Mouse (Mus musculus): ENCODE results near the gene Kif26b. TPM values are rescaled to one million over a fixed set of nuclear protein-coding genes. Genes with fewer than 3 reads are reported as not detected.

Gene Kif26b
- total and polyA plus RNA-seq, 2 experiments from 2014 or later, result 3.4 to 33.7 TPM

DNA sequence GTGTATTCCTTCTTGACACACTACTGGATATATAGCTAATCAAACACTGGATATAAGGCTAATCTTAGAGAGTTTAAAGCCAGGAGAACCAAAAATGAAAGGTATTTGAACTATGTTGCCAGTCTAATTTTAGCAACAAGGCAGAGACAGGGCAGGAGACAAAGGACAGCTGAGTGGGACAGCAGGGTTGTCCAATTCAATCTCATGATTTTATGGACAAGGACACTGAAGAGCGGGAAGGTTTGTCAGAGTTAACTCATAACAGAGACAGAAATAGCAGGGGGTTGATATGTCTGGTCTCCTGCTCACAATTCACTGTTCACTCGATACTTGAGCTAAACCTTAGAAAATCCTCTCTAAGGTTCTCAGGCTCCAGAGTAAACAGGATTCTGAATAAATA is 187.5 kb downstream of the Kif26b start:
- Histone ChIP-seq H3K4me1 (ENCODE audit: insufficient read depth) (no peaks in the 10 kb centered on the region), H3K9ac (no peak overlapping the region), H3K4me2 (ENCODE audit: low read depth) (no peak overlapping the region), H3K27ac (ENCODE audit: low read depth, low read length) (no peak overlapping the region), H3K9me3 (ENCODE audit: low read length) (no peaks in the 10 kb centered on the region), H3K27me3 (ENCODE audit: insufficient read depth, low read length) (no peaks in the 10 kb centered on the region), H3K36me3 (ENCODE audit: insufficient read depth) (no peaks in the 10 kb centered on the region), H3K4me3 (ENCODE audit: low read depth, low read length) (no peak overlapping the region)
- ATAC-seq, result no peak
- 88% methylated on average over 2 of the region's 2 CpGs for WGBS
- no peak for TF ChIP-seq CTCF (IDR thresholded peaks at IDR 0.05; ENCODE audit: low read depth)
- DNase-seq, result no peak

DNA sequence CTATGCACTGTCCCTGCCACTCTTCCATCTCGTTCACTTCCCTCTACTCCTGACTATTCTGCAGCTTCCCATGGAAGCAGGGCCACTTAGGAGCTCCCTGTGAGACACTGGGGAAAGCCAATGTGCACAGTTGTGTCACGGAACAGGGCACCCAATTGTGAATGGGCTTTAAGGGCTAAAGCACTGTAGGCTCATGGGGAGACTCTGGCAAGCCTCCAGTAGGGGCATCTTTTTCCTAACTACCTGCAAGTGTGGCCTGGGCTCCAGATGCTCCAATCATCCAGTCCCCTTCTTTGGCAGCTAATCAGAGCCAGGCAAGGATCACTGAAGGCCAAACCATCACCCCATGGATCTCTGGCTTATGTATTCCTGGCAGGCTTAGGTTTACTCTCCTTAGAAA is 191.9 kb downstream of the Kif26b start:
- 39% methylated on average over 2 of the region's 2 CpGs for WGBS

DNA sequence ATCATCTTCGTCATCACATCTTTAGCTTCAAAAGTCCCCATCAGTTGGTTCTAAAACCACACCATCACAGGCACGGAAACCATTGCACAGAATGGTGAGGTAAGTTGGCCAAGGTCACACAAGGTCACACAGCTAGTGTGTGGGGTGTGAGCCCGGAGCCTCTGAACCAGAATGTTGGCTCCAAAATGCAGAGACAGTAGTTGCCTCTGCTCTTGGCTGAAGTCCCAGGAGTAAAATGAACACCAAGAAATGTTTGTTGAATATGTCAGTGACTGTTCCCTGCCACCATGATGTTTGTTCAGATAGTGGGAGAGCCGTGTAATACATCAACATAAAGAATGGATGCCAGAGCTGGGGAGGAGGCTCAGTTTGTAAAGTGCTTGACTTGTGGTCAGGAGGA is 193.9 kb downstream of the Kif26b start:
- Histone ChIP-seq H3K36me3 (ENCODE audit: insufficient read depth) (no peaks in the 10 kb centered on the region), H3K9me3 (ENCODE audit: low read length) (no peaks in the 10 kb centered on the region), H3K4me1 (ENCODE audit: insufficient read depth) (no peaks in the 10 kb centered on the region), H3K9ac (no peak overlapping the region), H3K4me2 (ENCODE audit: low read depth) (no peak overlapping the region), H3K27me3 (ENCODE audit: insufficient read depth, low read length) (no peaks in the 10 kb centered on the region), H3K27ac (ENCODE audit: low read depth, low read length) (no peak overlapping the region), H3K4me3 (ENCODE audit: low read depth, low read length) (no peak overlapping the region)
- no peak for DNase-seq
- no peak for ATAC-seq
- TF ChIP-seq CTCF (IDR thresholded peaks at IDR 0.05; ENCODE audit: low read depth), result no peak
- WGBS, result 64% methylated on average over 4 of the region's 4 CpGs

More for the DNA sequence above, 191.9 kb downstream of the Kif26b start:
- Histone ChIP-seq H3K27me3 (ENCODE audit: insufficient read depth, low read length) (no peaks in the 10 kb centered on the region), H3K27ac (ENCODE audit: low read depth, low read length) (no peak overlapping the region), H3K9me3 (ENCODE audit: low read length) (no peaks in the 10 kb centered on the region), H3K36me3 (ENCODE audit: insufficient read depth) (no peaks in the 10 kb centered on the region), H3K4me3 (ENCODE audit: low read depth, low read length) (no peak overlapping the region), H3K9ac (no peak overlapping the region), H3K4me2 (ENCODE audit: low read depth) (no peak overlapping the region), H3K4me1 (ENCODE audit: insufficient read depth) (no peaks in the 10 kb centered on the region)
- ATAC-seq (no peak), DNase-seq (no peak)
- no peak for TF ChIP-seq CTCF (IDR thresholded peaks at IDR 0.05; ENCODE audit: low read depth)

DNA sequence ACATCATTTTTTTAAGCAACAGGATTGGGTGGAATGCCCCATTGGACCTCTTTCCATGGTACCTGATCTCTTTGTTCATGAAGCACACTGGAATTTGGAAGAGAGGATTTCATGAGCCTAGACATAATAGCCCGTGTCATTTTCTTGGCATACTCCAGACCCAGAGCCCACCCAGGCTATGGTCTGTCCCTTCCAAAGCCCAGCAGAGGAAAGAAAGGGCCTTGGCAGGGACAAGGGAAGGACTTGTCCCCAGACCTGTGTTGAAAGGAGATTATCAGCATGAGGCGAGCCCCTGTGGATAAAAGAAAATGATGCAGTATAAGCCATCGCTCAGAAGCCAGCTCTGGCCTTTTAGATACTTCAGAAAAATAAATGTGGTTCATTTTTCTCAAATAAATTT is 196.6 kb downstream of the Kif26b start:
- Histone ChIP-seq H3K27ac (ENCODE audit: low read depth, low read length) (no peak overlapping the region), H3K9me3 (ENCODE audit: low read length) (no peaks in the 10 kb centered on the region), H3K4me1 (ENCODE audit: insufficient read depth) (no peaks in the 10 kb centered on the region), H3K4me2 (ENCODE audit: low read depth) (no peak overlapping the region), H3K9ac (no peak overlapping the region), H3K4me3 (ENCODE audit: low read depth, low read length) (no peak overlapping the region), H3K36me3 (ENCODE audit: insufficient read depth) (no peaks in the 10 kb centered on the region), H3K27me3 (ENCODE audit: insufficient read depth, low read length) (no peaks in the 10 kb centered on the region)
- no peak for DNase-seq
- ATAC-seq, result no peak
- 27% methylated on average over 3 of the region's 3 CpGs for WGBS
- no peak for TF ChIP-seq CTCF (IDR thresholded peaks at IDR 0.05; ENCODE audit: low read depth)

DNA sequence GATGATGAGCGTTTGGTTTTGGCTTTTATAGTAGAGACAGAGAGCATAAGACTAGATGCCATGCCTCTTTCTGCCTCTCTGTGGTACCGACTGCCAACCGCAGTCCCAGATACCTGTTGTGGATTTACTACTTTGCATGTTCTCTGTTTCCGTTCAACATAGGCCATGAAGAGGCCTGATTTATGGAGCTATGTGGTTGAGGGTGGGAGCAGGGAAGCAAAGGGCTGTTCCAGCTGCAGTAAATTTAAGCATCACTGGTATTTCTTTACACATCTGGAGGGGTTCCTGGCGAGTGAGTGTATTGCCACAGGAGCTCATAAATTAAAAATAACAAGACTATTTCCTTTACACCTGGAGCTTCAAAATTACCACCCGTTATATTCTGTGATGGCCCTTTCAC is 199.3 kb downstream of the Kif26b start:
- H3K4me3 ChIP-seq (ENCODE audit: low read depth, low read length), result no peak overlapping the region
- H3K4me1 ChIP-seq (ENCODE audit: insufficient read depth), result no peaks in the 10 kb centered on the region
- H3K27me3 ChIP-seq (ENCODE audit: insufficient read depth, low read length), result no peaks in the 10 kb centered on the region
- no peaks in the 10 kb centered on the region for H3K36me3 ChIP-seq (ENCODE audit: insufficient read depth)
- no peaks in the 10 kb centered on the region for H3K9me3 ChIP-seq (ENCODE audit: low read length)
- TF ChIP-seq CTCF (IDR thresholded peaks at IDR 0.05; ENCODE audit: low read depth), result no peak
- ATAC-seq (no peak), DNase-seq (no peak)
- H3K27ac ChIP-seq (ENCODE audit: low read depth, low read length), result no peak overlapping the region
- H3K4me2 ChIP-seq (ENCODE audit: low read depth), result no peak overlapping the region
- 94% methylated on average over 6 of the region's 6 CpGs for WGBS
- no peak overlapping the region for H3K9ac ChIP-seq

DNA sequence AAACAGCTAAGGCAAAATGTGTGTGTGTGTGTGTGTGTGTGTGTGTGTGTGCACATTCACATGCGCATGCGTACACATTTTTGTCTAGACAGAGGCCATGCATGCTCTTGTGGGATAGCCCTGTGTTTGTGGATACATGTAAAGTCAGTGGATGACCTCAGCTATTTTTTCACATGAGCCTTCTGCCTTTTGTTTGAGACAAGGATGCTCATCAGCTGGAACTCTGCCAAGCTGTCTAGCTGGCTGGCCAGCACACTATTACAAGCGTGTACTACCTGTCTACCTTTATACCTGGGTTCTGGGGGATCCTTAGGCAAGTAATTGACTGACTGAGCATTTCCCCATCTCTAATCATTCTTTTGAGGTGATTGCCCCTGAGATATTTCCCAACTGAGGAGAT is 201.3 kb downstream of the Kif26b start:
- H3K4me1 ChIP-seq (ENCODE audit: insufficient read depth), result no peaks in the 10 kb centered on the region
- ATAC-seq, result no peak
- no peak overlapping the region for H3K9ac ChIP-seq
- H3K36me3 ChIP-seq (ENCODE audit: insufficient read depth), result no peaks in the 10 kb centered on the region
- no peak for TF ChIP-seq CTCF (IDR thresholded peaks at IDR 0.05; ENCODE audit: low read depth)
- no peak overlapping the region for H3K4me2 ChIP-seq (ENCODE audit: low read depth)
- no peaks in the 10 kb centered on the region for H3K9me3 ChIP-seq (ENCODE audit: low read length)
- no peaks in the 10 kb centered on the region for H3K27me3 ChIP-seq (ENCODE audit: insufficient read depth, low read length)
- 96% methylated on average over 3 of the region's 3 CpGs for WGBS
- H3K27ac ChIP-seq (ENCODE audit: low read depth, low read length), result no peak overlapping the region
- no peak overlapping the region for H3K4me3 ChIP-seq (ENCODE audit: low read depth, low read length)
- DNase-seq, result no peak

DNA sequence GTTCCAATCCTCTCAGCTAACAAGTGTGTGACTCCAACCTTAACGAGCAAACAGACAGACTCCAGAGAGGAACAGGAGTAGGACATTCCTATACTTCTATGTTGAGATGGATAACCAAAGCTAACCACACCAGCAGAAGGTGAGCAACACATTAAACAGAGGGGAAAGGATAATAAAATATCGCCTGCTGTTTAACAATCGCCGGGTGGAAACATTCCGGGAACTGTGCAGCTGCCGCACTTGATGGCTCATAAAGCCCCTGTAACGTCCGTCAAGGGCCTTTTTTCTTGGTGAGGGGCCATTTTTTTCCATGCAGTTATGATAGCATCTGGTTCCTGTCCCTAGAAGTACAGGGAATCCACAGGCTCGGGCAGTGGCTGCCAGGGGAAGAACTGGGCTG is 204.1 kb downstream of the Kif26b start:
- Histone ChIP-seq H3K9ac (no peak overlapping the region), H3K4me1 (ENCODE audit: insufficient read depth) (no peaks in the 10 kb centered on the region), H3K36me3 (ENCODE audit: insufficient read depth) (no peaks in the 10 kb centered on the region), H3K27me3 (ENCODE audit: insufficient read depth, low read length) (no peaks in the 10 kb centered on the region), H3K9me3 (ENCODE audit: low read length) (no peaks in the 10 kb centered on the region), H3K4me2 (ENCODE audit: low read depth) (no peak overlapping the region), H3K27ac (ENCODE audit: low read depth, low read length) (no peak overlapping the region), H3K4me3 (ENCODE audit: low read depth, low read length) (no peak overlapping the region)
- ATAC-seq, result no peak
- no peak for TF ChIP-seq CTCF (IDR thresholded peaks at IDR 0.05; ENCODE audit: low read depth)
- no peak for DNase-seq
- WGBS, result 64% methylated on average over 9 of the region's 9 CpGs

DNA sequence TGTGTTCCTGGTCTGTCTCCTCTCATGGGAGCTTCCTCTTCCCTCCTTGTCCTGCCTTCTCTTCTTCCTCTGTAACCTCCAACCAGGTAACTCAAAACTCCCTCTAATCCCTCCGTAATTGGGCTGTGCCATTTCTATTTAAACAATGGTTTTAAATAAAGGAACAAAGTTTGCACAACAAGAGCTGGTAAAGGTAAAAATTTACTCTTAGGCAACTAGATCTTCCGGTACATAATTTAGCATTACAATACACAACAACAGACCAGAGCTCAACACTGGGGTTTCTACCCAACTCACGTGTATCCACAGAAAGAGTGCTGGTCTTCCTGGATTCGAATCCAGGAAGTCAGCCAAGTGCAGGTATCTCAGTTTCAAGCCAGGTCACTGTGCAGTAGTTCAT is 205.7 kb downstream of the Kif26b start:
- Histone ChIP-seq H3K36me3 (ENCODE audit: insufficient read depth) (no peaks in the 10 kb centered on the region), H3K9me3 (ENCODE audit: low read length) (no peaks in the 10 kb centered on the region), H3K27me3 (ENCODE audit: insufficient read depth, low read length) (no peaks in the 10 kb centered on the region), H3K4me2 (ENCODE audit: low read depth) (no peak overlapping the region), H3K27ac (ENCODE audit: low read depth, low read length) (no peak overlapping the region), H3K4me3 (ENCODE audit: low read depth, low read length) (no peak overlapping the region), H3K9ac (no peak overlapping the region), H3K4me1 (ENCODE audit: insufficient read depth) (no peaks in the 10 kb centered on the region)
- TF ChIP-seq CTCF (IDR thresholded peaks at IDR 0.05; ENCODE audit: low read depth), result no peak
- WGBS, result 72% methylated on average over 4 of the region's 4 CpGs
- no peak for ATAC-seq
- no peak for DNase-seq
